Mouse (Mus musculus) urinary bladder, adult 18-20 months (tissue): ENCODE results near the gene Eml3.
"Not testable (repeated sequence)": the region's sequence is repeated elsewhere in the genome, so short reads cannot be mapped to it uniquely, and the experiment has no call there.

ENCODE experiments used
- DNase-seq, 2 experiments: peaks; one replicate each; pipeline ENCODE4 v3.0.0; 2022; ENCODE audit warnings: low spot score in 2 of 2, mixed read lengths in 2 of 2

Eml3 gene

GRCm38 (mm10) chr19:8929224-8930088 lies at the start of gene Eml3, which contains the start of gene Rom1:
Eml3 (plus strand) TSS chr19:8929552.
Rom1 (minus strand) TSS chr19:8929356.
- peak; percentile 86 to 93 for DNase-seq

GRCm38 (mm10) chr19:8880311-8881033 lies 48.9 kb upstream of the Eml3 start, which contains the start of gene Uqcc3:
Uqcc3 (minus strand) TSS chr19:8880923.
- DNase-seq: peak; percentile 78 to 86

- no peak for DNase-seq
Observed at GRCm38 (mm10) chr19:8881034-8881392, 48.3 kb upstream of the Eml3 start.

GRCm38 (mm10) chr19:8883616-8884015 lies 45.7 kb upstream of the Eml3 start, which contains the start of the genes Lbhd1 and Gm49403:
Lbhd1 (plus strand) TSS chr19:8883732.
Gm49403 (plus strand) TSS chr19:8883930.
- no peak for DNase-seq

- no peak for DNase-seq
Observed at GRCm38 (mm10) chr19:8886916-8887584, 42.3 kb upstream of the Eml3 start.

- no peak for DNase-seq
Observed at GRCm38 (mm10) chr19:8887585-8888463, 41.5 kb upstream of the Eml3 start.

GRCm38 (mm10) chr19:8888511-8889385 lies 40.6 kb upstream of the Eml3 start, which contains the start of the genes 1810009A15Rik and Gm49416:
1810009A15Rik (plus strand) TSS chr19:8888853.
Gm49416 (plus strand) TSS chr19:8888926.
- peak; percentile 80 to 92 for DNase-seq

GRCm38 (mm10) chr19:8892829-8893766 lies 36.3 kb upstream of the Eml3 start, which contains the start of gene Ints5:
Ints5 (plus strand) TSS chr19:8893005.
- peak; percentile 71 to 79 for DNase-seq

- DNase-seq: no peak
Observed at GRCm38 (mm10) chr19:8895397-8895960, 33.9 kb upstream of the Eml3 start.

- DNase-seq: not testable (repeated sequence)
Observed at GRCm38 (mm10) chr19:8896231-8896630, 33.1 kb upstream of the Eml3 start.

GRCm38 (mm10) chr19:8897211-8897864 lies 32.0 kb upstream of the Eml3 start:
- DNase-seq: not testable (repeated sequence)

- peak; percentile 89 to 95 for DNase-seq
Observed at GRCm38 (mm10) chr19:8897865-8898495, 31.4 kb upstream of the Eml3 start, which contains the start of gene Ganab. Ganab (plus strand) TSS chr19:8898071.

- DNase-seq: no peak
Observed at GRCm38 (mm10) chr19:8898576-8898975, 30.8 kb upstream of the Eml3 start.

- no peak for DNase-seq
Observed at GRCm38 (mm10) chr19:8899079-8899478, 30.3 kb upstream of the Eml3 start.

GRCm38 (mm10) chr19:8903412-8903811 lies 25.9 kb upstream of the Eml3 start:
- no peak for DNase-seq

GRCm38 (mm10) chr19:8908531-8908930 lies 20.8 kb upstream of the Eml3 start:
- no peak for DNase-seq

- no peak for DNase-seq
Observed at GRCm38 (mm10) chr19:8911810-8912209, 17.5 kb upstream of the Eml3 start.
